Mouse (Mus musculus): ENCODE data around the gene Slc6a14. TPM values are rescaled to one million over a fixed set of nuclear protein-coding genes. Genes with fewer than 3 reads are reported as not detected.

Slc6a14 gene
- 0.13 and 0.31 TPM in 2 replicates for polyA plus RNA-seq (2016; fragmentation: Nextera tagmentation; extraction: Ambion mirVana)

GRCm38 (mm10) chrX:21714829-21715228, at the start of gene Slc6a14:
Slc6a14 (plus strand) TSS chrX:21714896.
- Histone ChIP-seq H3K4me1 (no peaks in the 10 kb centered on the region), H3K9me3 (replicated peaks) (no peaks in the 10 kb centered on the region), H3K36me3 (no peaks in the 10 kb centered on the region), H3K4me2 (replicated peaks) (no peak within 1 kb of the TSS), H3K27ac (no peak within 1 kb of the TSS), H3K4me3 (no peak within 1 kb of the TSS), H3K9ac (no peak within 1 kb of the TSS), H3K27me3 (no peaks in the 10 kb centered on the region)
- 64% methylated on average over 7 of the region's 7 CpGs for WGBS
- ATAC-seq (ENCODE audit: low FRiP score): no peak

GRCm38 (mm10) chrX:21670896-21671295, 43.8 kb upstream of the Slc6a14 start:
- WGBS: 32% methylated on average over 7 of the region's 7 CpGs
- no peak overlapping the region for H3K27ac ChIP-seq
- H3K4me2 ChIP-seq (replicated peaks): no peak overlapping the region
- ATAC-seq (ENCODE audit: low FRiP score): no peak
- H3K4me3 ChIP-seq: no peak overlapping the region
- no peaks in the 10 kb centered on the region for H3K27me3 ChIP-seq
- no peaks in the 10 kb centered on the region for H3K4me1 ChIP-seq
- no peaks in the 10 kb centered on the region for H3K9me3 ChIP-seq (replicated peaks)
- H3K36me3 ChIP-seq: no peaks in the 10 kb centered on the region
- H3K9ac ChIP-seq: no peak overlapping the region

GRCm38 (mm10) chrX:21695220-21695619, 19.5 kb upstream of the Slc6a14 start:
- Histone ChIP-seq H3K9me3 (replicated peaks) (no peaks in the 10 kb centered on the region), H3K9ac (no peak overlapping the region), H3K36me3 (no peaks in the 10 kb centered on the region), H3K4me1 (no peaks in the 10 kb centered on the region), H3K4me2 (replicated peaks) (no peak overlapping the region), H3K27ac (no peak overlapping the region), H3K27me3 (no peaks in the 10 kb centered on the region), H3K4me3 (no peak overlapping the region)
- no peak for ATAC-seq (ENCODE audit: low FRiP score)
- 73% methylated on average over 6 of the region's 6 CpGs for WGBS

- H3K36me3 ChIP-seq: no peaks in the 10 kb centered on the region
- no peaks in the 10 kb centered on the region for H3K4me1 ChIP-seq
- no peaks in the 10 kb centered on the region for H3K27me3 ChIP-seq
- WGBS: 84% methylated on average over 3 of the region's 3 CpGs
- H3K9me3 ChIP-seq (replicated peaks): no peaks in the 10 kb centered on the region
- H3K4me3 ChIP-seq: no peak overlapping the region
- H3K27ac ChIP-seq: no peak overlapping the region
- H3K4me2 ChIP-seq (replicated peaks): no peak overlapping the region
- H3K9ac ChIP-seq: no peak overlapping the region
- no peak for ATAC-seq (ENCODE audit: low FRiP score)
Observed at GRCm38 (mm10) chrX:21695687-21696086, 19.0 kb upstream of the Slc6a14 start.

- H3K4me1 ChIP-seq: no peaks in the 10 kb centered on the region
- H3K27me3 ChIP-seq: no peaks in the 10 kb centered on the region
- no peaks in the 10 kb centered on the region for H3K36me3 ChIP-seq
- H3K9ac ChIP-seq: no peak overlapping the region
- H3K27ac ChIP-seq: no peak overlapping the region
- H3K4me3 ChIP-seq: no peak overlapping the region
- H3K9me3 ChIP-seq (replicated peaks): no peaks in the 10 kb centered on the region
- 77% methylated on average over 4 of the region's 4 CpGs for WGBS
- H3K4me2 ChIP-seq (replicated peaks): no peak overlapping the region
- no peak for ATAC-seq (ENCODE audit: low FRiP score)
Observed at GRCm38 (mm10) chrX:21701646-21702045, 13.1 kb upstream of the Slc6a14 start.

GRCm38 (mm10) chrX:21704470-21704869, 10.2 kb upstream of the Slc6a14 start:
- 0 out of 2 replicates have a peak, but pooled peaks have one; percentile 52 for ATAC-seq (ENCODE audit: low FRiP score)
- no peak overlapping the region for H3K4me2 ChIP-seq (replicated peaks)
- H3K27me3 ChIP-seq: no peaks in the 10 kb centered on the region
- no peak overlapping the region for H3K27ac ChIP-seq
- 38% methylated on average over 1 of the region's 1 CpGs for WGBS
- no peak overlapping the region for H3K9ac ChIP-seq
- no peaks in the 10 kb centered on the region for H3K4me1 ChIP-seq
- H3K36me3 ChIP-seq: no peaks in the 10 kb centered on the region
- no peak overlapping the region for H3K4me3 ChIP-seq
- H3K9me3 ChIP-seq (replicated peaks): no peaks in the 10 kb centered on the region

GRCm38 (mm10) chrX:21715293-21715692, 597 bp downstream of the Slc6a14 start:
- 69% methylated on average over 5 of the region's 5 CpGs for WGBS
- no peaks in the 10 kb centered on the region for H3K9me3 ChIP-seq (replicated peaks)
- no peaks in the 10 kb centered on the region for H3K36me3 ChIP-seq
- H3K27me3 ChIP-seq: no peaks in the 10 kb centered on the region
- no peak overlapping the region for H3K4me3 ChIP-seq
- ATAC-seq (ENCODE audit: low FRiP score): no peak
- H3K27ac ChIP-seq: no peak overlapping the region
- H3K4me2 ChIP-seq (replicated peaks): no peak overlapping the region
- no peak overlapping the region for H3K9ac ChIP-seq
- H3K4me1 ChIP-seq: no peaks in the 10 kb centered on the region

- H3K4me2 ChIP-seq (replicated peaks): no peak overlapping the region
- no peak for ATAC-seq (ENCODE audit: low FRiP score)
- H3K9me3 ChIP-seq (replicated peaks): no peaks in the 10 kb centered on the region
- no peaks in the 10 kb centered on the region for H3K36me3 ChIP-seq
- 88% methylated on average over 2 of the region's 2 CpGs for WGBS
- H3K27ac ChIP-seq: no peak overlapping the region
- H3K4me3 ChIP-seq: no peak overlapping the region
- H3K4me1 ChIP-seq: no peaks in the 10 kb centered on the region
- no peaks in the 10 kb centered on the region for H3K27me3 ChIP-seq
- no peak overlapping the region for H3K9ac ChIP-seq
Observed at GRCm38 (mm10) chrX:21716885-21717284, 2.2 kb downstream of the Slc6a14 start.

GRCm38 (mm10) chrX:21744997-21745396, 30.3 kb downstream of the Slc6a14 start, which contains the start of gene Gm28269:
Gm28269 (minus strand) TSS chrX:21745097.
- no peaks in the 10 kb centered on the region for H3K4me1 ChIP-seq

More at GRCm38 (mm10) chrX:21744997-21745396, 30.3 kb downstream of the Slc6a14 start, which contains the start of gene Gm28269:
- no peak within 1 kb of the TSS for H3K9ac ChIP-seq
- no peaks in the 10 kb centered on the region for H3K36me3 ChIP-seq
- no peak for ATAC-seq (ENCODE audit: low FRiP score)
- no peaks in the 10 kb centered on the region for H3K27me3 ChIP-seq
- H3K4me3 ChIP-seq: no peak within 1 kb of the TSS
- H3K27ac ChIP-seq: no peak within 1 kb of the TSS
- H3K9me3 ChIP-seq (replicated peaks): no peaks in the 10 kb centered on the region
- no peak within 1 kb of the TSS for H3K4me2 ChIP-seq (replicated peaks)

Other genes with a start within 250 kb of the Slc6a14 start
- gene Agtr2, start 230.4 kb upstream of the Slc6a14 start, polyA plus RNA-seq (2016; fragmentation: Nextera tagmentation; extraction: Ambion mirVana): 7.1 and 10.8 TPM in 2 replicates
- not detected in 2 replicates for gene Gm28269, start 30.2 kb downstream of the Slc6a14 start, polyA plus RNA-seq (2016; fragmentation: Nextera tagmentation; extraction: Ambion mirVana)